ENCODE assay signal across 10 mouse cellular contexts in the genomic region with DNA sequence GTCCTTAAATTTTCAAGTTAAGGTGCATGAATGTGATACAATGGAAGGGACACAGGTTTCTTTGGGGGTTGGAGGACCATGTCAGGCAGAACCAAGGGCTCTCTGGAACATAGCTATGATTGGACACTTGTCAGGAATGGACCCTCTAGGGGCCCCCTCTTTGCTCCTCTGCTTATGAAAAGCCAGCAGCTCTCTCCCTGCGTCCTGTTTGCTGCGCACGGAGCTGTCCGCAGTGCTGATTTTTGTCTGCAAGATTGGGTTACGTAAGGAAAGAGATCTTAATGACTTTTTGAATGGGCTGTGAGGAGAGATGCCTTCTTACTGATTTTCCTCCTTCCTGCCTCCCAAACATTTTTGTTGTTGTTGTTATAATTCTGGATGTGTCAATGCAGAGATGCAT. TPM values are rescaled to one million over a fixed set of nuclear protein-coding genes. Genes with fewer than 3 reads are reported as not detected.
A peak's percentile ranks its signal among the peaks of the same experiment; 100 is the strongest.
DNase-seq lines count a peak whose midpoint lies in the region; ATAC-seq and TF ChIP-seq lines count a peak whose summit lies in the region.
"Had no signal": no experiment of that assay in that cellular context is flagged by ENCODE, and none has a peak within 500 bp of the region (broad histone marks: within the 10 kb centered on the region; RNA-seq: fewer than 3 reads in every experiment).

No protein-coding gene starts in this region.

- intact Hi-C loops in left cerebral cortex, postnatal 4 days (cut with DNase I) = no loop called here

- no peak overlapping the region for H3K9ac ChIP-seq in hindbrain, postnatal 0 days (replicated peaks; ENCODE audit: low read length)
- H3K9ac ChIP-seq in neural tube, embryonic 11.5 days (ENCODE audit: low read length) = no peak overlapping the region
- H3K9ac ChIP-seq: liver, embryonic 15.5 days; stomach, embryonic 15.5 days had no signal

- no peak; the same call in 1 of the 2 replicates for ATAC-seq in hindbrain, postnatal 0 days
- ATAC-seq in neural tube, embryonic 11.5 days (ENCODE audit: insufficient read depth, low FRiP score, low TSS enrichment) = no peak

- DNase-seq in left cerebral cortex, postnatal 4 days = peak; percentile 24
- no peak for DNase-seq in left cerebral cortex, adult 18-20 months (ENCODE audit: low spot score in 2 of 2)
- peak; percentile 71 for DNase-seq in adrenal gland, postnatal 14 days
- DNase-seq in hindbrain, postnatal 0 days (ENCODE audit: low spot score) = peak; percentile 59
- peak; percentile 74 for DNase-seq in neural tube, embryonic 11.5 days (ENCODE audit: low spot score)
- no peak for DNase-seq in cerebellum, postnatal 10 days
- no peak for DNase-seq in spleen, adult 12 weeks (ENCODE audit: low spot score)
- no peak for DNase-seq in spleen, postnatal 14 days (ENCODE audit: low spot score in 2 of 2)

- H3K27me3 ChIP-seq in hindbrain, postnatal 0 days (ENCODE audit: insufficient read depth, low read length) = no peaks in the 10 kb centered on the region
- H3K27me3 ChIP-seq in neural tube, embryonic 11.5 days (ENCODE audit: control insufficient read depth, insufficient read depth, low read length) = no peaks in the 10 kb centered on the region
- H3K27me3 ChIP-seq: liver, embryonic 15.5 days; stomach, embryonic 15.5 days had no signal

- H3K27ac ChIP-seq in hindbrain, postnatal 0 days = no peak overlapping the region
- no peak overlapping the region for H3K27ac ChIP-seq in neural tube, embryonic 11.5 days (ENCODE audit: low read depth, low read length)
- H3K27ac ChIP-seq: liver, embryonic 15.5 days; stomach, embryonic 15.5 days had no signal

- WGBS in hindbrain, postnatal 0 days = 6% methylated on average over 5 of the region's 5 CpGs
- 4% methylated on average over 5 of the region's 5 CpGs for WGBS in neural tube, embryonic 11.5 days

- H3K4me2 ChIP-seq in hindbrain, postnatal 0 days (ENCODE audit: low read depth, low read length) = no peak overlapping the region
- no peak overlapping the region for H3K4me2 ChIP-seq in neural tube, embryonic 11.5 days (ENCODE audit: low read depth)
- H3K4me2 ChIP-seq: liver, embryonic 15.5 days; stomach, embryonic 15.5 days had no signal

- H3K9me3 ChIP-seq in hindbrain, postnatal 0 days (ENCODE audit: low read length) = no peaks in the 10 kb centered on the region
- H3K9me3 ChIP-seq in neural tube, embryonic 11.5 days (ENCODE audit: control insufficient read depth, low read length) = no peaks in the 10 kb centered on the region
- H3K9me3 ChIP-seq: liver, embryonic 15.5 days; stomach, embryonic 15.5 days had no signal

- no peaks in the 10 kb centered on the region for H3K4me1 ChIP-seq in hindbrain, postnatal 0 days (ENCODE audit: insufficient read depth, low read length)
- H3K4me1 ChIP-seq in neural tube, embryonic 11.5 days (ENCODE audit: control insufficient read depth, insufficient read depth, low read length) = no peaks in the 10 kb centered on the region
- H3K4me1 ChIP-seq: liver, embryonic 15.5 days; stomach, embryonic 15.5 days had no signal

- TF ChIP-seq CTCF in hindbrain, postnatal 0 days (IDR thresholded peaks at IDR 0.05; ENCODE audit: low read depth) = no peak

- no peak overlapping the region for H3K4me3 ChIP-seq in hindbrain, postnatal 0 days (ENCODE audit: low read length)
- no peak overlapping the region for H3K4me3 ChIP-seq in neural tube, embryonic 11.5 days (ENCODE audit: low read depth, low read length)
- H3K4me3 ChIP-seq: liver, embryonic 15.5 days; stomach, embryonic 15.5 days had no signal

- no peaks in the 10 kb centered on the region for H3K36me3 ChIP-seq in hindbrain, postnatal 0 days (ENCODE audit: insufficient read depth, low read length)
- H3K36me3 ChIP-seq in neural tube, embryonic 11.5 days (ENCODE audit: control insufficient read depth, insufficient read depth, low read length) = no peaks in the 10 kb centered on the region
- H3K36me3 ChIP-seq: liver, embryonic 15.5 days; stomach, embryonic 15.5 days had no signal

RNA-seq across cellular contexts. Expression of a gene that starts 18.8 kb away (rescaled TPM):
- total RNA-seq in left cerebral cortex, postnatal 4 days (2021) = 1 to 10 TPM; 8.1 to 8.6 TPM
- total RNA-seq in left cerebral cortex, adult 18-20 months (2021) = 1 to 10 TPM; 5.9 to 6.0 TPM
- total RNA-seq in adrenal gland, postnatal 14 days (2021) = 7.9 and 8.4 TPM in 2 replicates
- 13.9 and 15.0 TPM in 2 replicates for total RNA-seq in hindbrain, postnatal 0 days (2014; rRNA removed)
- polyA plus RNA-seq in hindbrain, postnatal 0 days (2015; fragmentation: Nextera tagmentation; extraction: Ambion mirVana) = 5.6 and 6.2 TPM in 2 replicates
- 10.7 and 10.8 TPM in 2 replicates for polyA plus RNA-seq in neural tube, embryonic 11.5 days (2014; fragmentation: Nextera tagmentation; extraction: Ambion mirVana)

RNA-seq across cellular contexts. Expression of a gene that starts 28.7 kb away (rescaled TPM):
- 10 to 100 TPM; 25.8 to 44.1 TPM for total RNA-seq in left cerebral cortex, postnatal 4 days (2021)
- 10 to 100 TPM; 19.4 to 22.1 TPM for total RNA-seq in left cerebral cortex, adult 18-20 months (2021)
- 0.34 and 0.56 TPM in 2 replicates for total RNA-seq in adrenal gland, postnatal 14 days (2021)
- 50.8 and 66.2 TPM in 2 replicates for total RNA-seq in hindbrain, postnatal 0 days (2014; rRNA removed)
- polyA plus RNA-seq in hindbrain, postnatal 0 days (2015; fragmentation: Nextera tagmentation; extraction: Ambion mirVana) = 166 and 168 TPM in 2 replicates
- 3.2 and 7.6 TPM in 2 replicates for polyA plus RNA-seq in neural tube, embryonic 11.5 days (2014; fragmentation: Nextera tagmentation; extraction: Ambion mirVana)
- polyA plus RNA-seq: liver, embryonic 15.5 days had no signal

Comparison
In these comparisons a context has a peak if more than half of its experiments do, and no peak if none do; other contexts are left out.
1. DNase-seq: peak in left cerebral cortex, postnatal 4 days (single experiment), adrenal gland, postnatal 14 days (single experiment), hindbrain, postnatal 0 days (single experiment) and neural tube, embryonic 11.5 days (single experiment); none in left cerebral cortex, adult 18-20 months (0 of 2), cerebellum, postnatal 10 days (0 of 2), spleen, adult 12 weeks (single experiment) and spleen, postnatal 14 days (0 of 2).
2. RNA of a gene that starts 28.7 kb away (total RNA-seq): 50.8 to 66.2 TPM in hindbrain, postnatal 0 days, 25.8 to 44.1 TPM in left cerebral cortex, postnatal 4 days and 19.4 to 22.1 TPM in left cerebral cortex, adult 18-20 months; 0.34 to 0.56 TPM in adrenal gland, postnatal 14 days; every median in the first group is over 10 times any median in the second.